Mouse (Mus musculus) regulatory T cell (primary cell): Measurements from ENCODE around the gene Chmp5.
"Not testable (repeated sequence)": the region's sequence is repeated elsewhere in the genome, so short reads cannot be mapped to it uniquely, and the experiment has no call there.

Source experiments
- in situ Hi-C: fragments of 300-600 bp; cut with MboI, MseI; formaldehyde crosslinking; loops from one replicate; pipeline ENCODE4 v1.15.1; 2025; ENCODE audit warnings: high pct_unique_total_duplicates

Gene Chmp5

GRCm38 (mm10) chr4:40948160-40948708 lies at the start of gene Chmp5, which contains the start of gene Bag1:
Chmp5 (plus strand) TSS chr4:40948407.
Bag1 (minus strand) TSS chr4:40948294.
- in situ Hi-C loops, result loop anchor here (5.0 kb wide), 1 partner anchor 96 kb away; the partner anchor contains the start of gene B4galt1

- in situ Hi-C loops, result no loop called here
Measured at GRCm38 (mm10) chr4:40898476-40899044, 49.6 kb upstream of the Chmp5 start.

GRCm38 (mm10) chr4:40899264-40899663 lies 48.9 kb upstream of the Chmp5 start:
- in situ Hi-C loops, result no loop called here

GRCm38 (mm10) chr4:40900071-40900470 lies 48.1 kb upstream of the Chmp5 start:
- in situ Hi-C loops, result no loop called here

GRCm38 (mm10) chr4:40900612-40901011 lies 47.6 kb upstream of the Chmp5 start:
- in situ Hi-C loops, result no loop called here

- in situ Hi-C loops, result loop anchor here (5.0 kb wide), 1 partner anchor 134 kb away; no protein-coding TSS in a partner anchor
Measured at GRCm38 (mm10) chr4:40906298-40906697, 41.9 kb upstream of the Chmp5 start.

GRCm38 (mm10) chr4:40908261-40908969 lies 39.8 kb upstream of the Chmp5 start:
- in situ Hi-C loops, result loop anchor here (5.0 kb wide), 1 partner anchor 136 kb away; no protein-coding TSS in a partner anchor

- in situ Hi-C loops, result no loop called here
Measured at GRCm38 (mm10) chr4:40914287-40914867, 33.8 kb upstream of the Chmp5 start.

- in situ Hi-C loops, result no loop called here
Measured at GRCm38 (mm10) chr4:40915947-40916346, 32.3 kb upstream of the Chmp5 start.

GRCm38 (mm10) chr4:40916592-40917155 lies 31.5 kb upstream of the Chmp5 start:
- in situ Hi-C loops, result no loop called here

GRCm38 (mm10) chr4:40919785-40920184 lies 28.4 kb upstream of the Chmp5 start, which contains the start of gene Spink4:
Spink4 (plus strand) TSS chr4:40920052.
- in situ Hi-C loops, result no loop called here

- in situ Hi-C loops, result no loop called here
Measured at GRCm38 (mm10) chr4:40920576-40920975, 27.6 kb upstream of the Chmp5 start.

- in situ Hi-C loops, result no loop called here
Measured at GRCm38 (mm10) chr4:40921288-40921687, 26.9 kb upstream of the Chmp5 start.

GRCm38 (mm10) chr4:40923087-40923651 lies 25.0 kb upstream of the Chmp5 start:
- in situ Hi-C loops, result no loop called here

GRCm38 (mm10) chr4:40925568-40925967 lies 22.6 kb upstream of the Chmp5 start:
- in situ Hi-C loops, result no loop called here

GRCm38 (mm10) chr4:40929046-40929445 lies 19.2 kb upstream of the Chmp5 start:
- in situ Hi-C loops, result no loop called here

GRCm38 (mm10) chr4:40933694-40934093 lies 14.5 kb upstream of the Chmp5 start:
- in situ Hi-C loops, result no loop called here

GRCm38 (mm10) chr4:40934369-40934768 lies 13.8 kb upstream of the Chmp5 start:
- in situ Hi-C loops, result not testable (repeated sequence)

- in situ Hi-C loops, result no loop called here
Measured at GRCm38 (mm10) chr4:40936175-40936839, 11.9 kb upstream of the Chmp5 start.

GRCm38 (mm10) chr4:40938793-40939192 lies 9.4 kb upstream of the Chmp5 start:
- in situ Hi-C loops, result no loop called here

- in situ Hi-C loops, result no loop called here
Measured at GRCm38 (mm10) chr4:40943651-40944050, 4.6 kb upstream of the Chmp5 start.
